Mouse (Mus musculus): ENCODE data around the gene Trmt5.

- no peak for TF ChIP-seq CTCF (IDR thresholded peaks at IDR 0.05; ENCODE audit: low read depth)
- TF ChIP-seq EP300 (IDR thresholded peaks at IDR 0.05; ENCODE audit: low read depth) = no peak
Measured at GRCm38 (mm10) chr12:73324180-73324586, 37.7 kb upstream of the Trmt5 start.

All from heart, postnatal 0 days (tissue).